In genomic region chr7:114090231-114090630, GRCm38 (mm10) we compare ENCODE assay signal across 22 mouse cellular contexts. TPM values are rescaled to one million over a fixed set of nuclear protein-coding genes. Genes with fewer than 3 reads are reported as not detected.
DNase-seq lines count a peak whose midpoint lies in the region; TF ChIP-seq lines count a peak whose summit lies in the region.
"Had no signal": no experiment of that assay in that cellular context is flagged by ENCODE, and none has a peak within 500 bp of the region (broad histone marks: within the 10 kb centered on the region; RNA-seq: fewer than 3 reads in every experiment).

No protein-coding gene starts in this region.

- no peak for TF ChIP-seq CTCF in layer of hippocampus, adult 2 months (conservative IDR thresholded peaks at IDR 0.05)

- no peak overlapping the region for H3K4me3 ChIP-seq in layer of hippocampus, adult 2 months
- H3K4me3 ChIP-seq: embryonic facial prominence, embryonic 13.5 days; embryonic facial prominence, embryonic 15.5 days; erythroblast, embryonic 14.5 days; forebrain, embryonic 10.5 days; forebrain, embryonic 12.5 days had no signal

- no peak for DNase-seq in layer of hippocampus, adult 2 months (ENCODE audit: low spot score in 2 of 2)
- DNase-seq in layer of hippocampus, postnatal 14 days (ENCODE audit: low spot score in 2 of 2), result no peak
- peak; percentile 57 for DNase-seq in 3T3-L1 (ENCODE audit: low read depth, low spot score)
- DNase-seq in brain, adult 2 months (ENCODE audit: low read depth, low spot score), result peak; percentile 53
- DNase-seq in naive thymus-derived CD4-positive, alpha-beta T cell, adult 2 months (ENCODE audit: low read depth), result peak; percentile 35
- DNase-seq in adrenal gland, adult 8-10 months, result no peak
- DNase-seq in cerebellum, adult 11-12 months, result no peak
- DNase-seq in spleen, postnatal 4 days (ENCODE audit: low spot score in 2 of 2), result no peak
- DNase-seq: adrenal gland, postnatal 10 days; adrenal gland, postnatal 25 days; cerebellum, adult 18-20 months; cerebellum, adult 8-10 months; cerebellum, adult 9-11 months; cerebellum, postnatal 14 days; cerebellum, postnatal 36 days; embryo, embryonic 11 days had no signal

- H3K27ac ChIP-seq in layer of hippocampus, adult 2 months, result peak overlapping the region; percentile 43; the same call in 1 of the 2 replicates
- H3K27ac ChIP-seq: embryonic facial prominence, embryonic 13.5 days; embryonic facial prominence, embryonic 15.5 days; forebrain, embryonic 10.5 days; forebrain, embryonic 12.5 days had no signal

RNA-seq across cellular contexts. Expression of gene Rras2, which starts 27.4 kb away (rescaled TPM):
- 10 to 100 TPM; 26.0 to 27.6 TPM for total RNA-seq in layer of hippocampus, adult 2 months (2021)
- 10 to 100 TPM; 61.3 to 61.5 TPM for total RNA-seq in layer of hippocampus, postnatal 14 days (2021)
- total RNA-seq in adrenal gland, adult 8-10 months (2022), result 10 to 100 TPM; 18.2 to 35.7 (median 28.5) TPM
- total RNA-seq: MEL had no signal

Comparison
In these comparisons a context has a peak if more than half of its experiments do, and no peak if none do; other contexts are left out.
1. DNase-seq: peak in 3T3-L1 (single experiment), brain, adult 2 months (single experiment) and naive thymus-derived CD4-positive, alpha-beta T cell, adult 2 months (single experiment); none in layer of hippocampus, adult 2 months (0 of 2), layer of hippocampus, postnatal 14 days (0 of 2), adrenal gland, adult 8-10 months (single experiment), cerebellum, adult 11-12 months (single experiment) and spleen, postnatal 4 days (0 of 2).